Mouse (Mus musculus): ENCODE results near the gene Actn4. TPM values are rescaled to one million over a fixed set of nuclear protein-coding genes. Genes with fewer than 3 reads are reported as not detected.
A peak's percentile ranks its signal among the peaks of the same experiment; 100 is the strongest.

The Actn4 gene
- polyA plus RNA-seq, 1 experiment from 2014 or later: 300 TPM

GRCm38 (mm10) chr7:28849700-28850236 is 112.4 kb downstream of the Actn4 start:
- 23% methylated on average over 1 of the region's 1 CpGs for WGBS
- peak; percentile 85 for ATAC-seq (ENCODE audit: low FRiP score, low read depth)
- Histone ChIP-seq H3K27ac (peak overlapping the region; percentile 74; the same call in 1 of the 2 replicates), H3K9ac (no peak overlapping the region; the same call in 1 of the 2 replicates), H3K4me1 (peaks cover 23% of the 10 kb centered on the region), H3K4me2 (replicated peaks) (peak overlapping the region; percentile 21; the same call in 1 of the 2 replicates), H3K4me3 (no peak overlapping the region), H3K36me3 (no peaks in the 10 kb centered on the region), H3K27me3 (no peaks in the 10 kb centered on the region), H3K9me3 (no peaks in the 10 kb centered on the region; the same call in 1 of the 2 replicates)

GRCm38 (mm10) chr7:28847273-28847672 is 114.9 kb downstream of the Actn4 start:
- H3K9me3 ChIP-seq: no peaks in the 10 kb centered on the region
- peaks cover 23% of the 10 kb centered on the region for H3K4me1 ChIP-seq
- no peaks in the 10 kb centered on the region for H3K27me3 ChIP-seq
- no peak overlapping the region for H3K4me3 ChIP-seq
- no peak overlapping the region for H3K9ac ChIP-seq
- ATAC-seq (ENCODE audit: low FRiP score, low read depth): no peak
- H3K27ac ChIP-seq: no peak overlapping the region
- no peak overlapping the region for H3K4me2 ChIP-seq (replicated peaks)
- H3K36me3 ChIP-seq: no peaks in the 10 kb centered on the region
- WGBS: 63% methylated on average over 1 of the region's 1 CpGs

Other genes with a start within 250 kb of the Actn4 start
- gene Fbxo17, start 245.5 kb downstream of the Actn4 start, polyA plus RNA-seq (2015; fragmentation: Nextera tagmentation; extraction: Ambion mirVana): 31.8 and 33.9 TPM in 2 replicates
- gene Mrps12, start 220.5 kb downstream of the Actn4 start, polyA plus RNA-seq (2015; fragmentation: Nextera tagmentation; extraction: Ambion mirVana): 113 and 114 TPM in 2 replicates
- gene Sars2, start 220.3 kb downstream of the Actn4 start, polyA plus RNA-seq (2015; fragmentation: Nextera tagmentation; extraction: Ambion mirVana): 26.7 and 30.4 TPM in 2 replicates
- gene Ccer2, start 206.2 kb downstream of the Actn4 start, polyA plus RNA-seq (2015; fragmentation: Nextera tagmentation; extraction: Ambion mirVana): not detected in 2 replicates
- gene Sirt2, start 195.6 kb downstream of the Actn4 start, polyA plus RNA-seq (2015; fragmentation: Nextera tagmentation; extraction: Ambion mirVana): 85.8 and 87.8 TPM in 2 replicates
- 41.7 and 46.0 TPM in 2 replicates for gene Nfkbib, start 194.8 kb downstream of the Actn4 start, polyA plus RNA-seq (2015; fragmentation: Nextera tagmentation; extraction: Ambion mirVana)
- 3.1 and 3.6 TPM in 2 replicates for gene Rinl, start 173.4 kb downstream of the Actn4 start, polyA plus RNA-seq (2015; fragmentation: Nextera tagmentation; extraction: Ambion mirVana)
- gene Hnrnpl, start 153.8 kb downstream of the Actn4 start, polyA plus RNA-seq (2015; fragmentation: Nextera tagmentation; extraction: Ambion mirVana): 284 and 285 TPM in 2 replicates
- gene Ech1, start 137.1 kb downstream of the Actn4 start, polyA plus RNA-seq (2015; fragmentation: Nextera tagmentation; extraction: Ambion mirVana): 155 TPM in 2 replicates
- gene Lgals4, start 128.5 kb downstream of the Actn4 start, polyA plus RNA-seq (2015; fragmentation: Nextera tagmentation; extraction: Ambion mirVana): 9.6 and 10.3 TPM in 2 replicates
- 7.6 and 10.3 TPM in 2 replicates for gene Lgals7, start 98.5 kb downstream of the Actn4 start, polyA plus RNA-seq (2015; fragmentation: Nextera tagmentation; extraction: Ambion mirVana)
- gene Capn12, start 80.9 kb downstream of the Actn4 start, polyA plus RNA-seq (2015; fragmentation: Nextera tagmentation; extraction: Ambion mirVana): 0.94 and 0.97 TPM in 2 replicates
- 422 and 454 TPM in 2 replicates for gene Eif3k, start 19.5 kb upstream of the Actn4 start, polyA plus RNA-seq (2015; fragmentation: Nextera tagmentation; extraction: Ambion mirVana)
- 9.5 and 10.0 TPM in 2 replicates for gene Map4k1, start 19.7 kb upstream of the Actn4 start, polyA plus RNA-seq (2015; fragmentation: Nextera tagmentation; extraction: Ambion mirVana)
- 7.9 and 8.5 TPM in 2 replicates for gene Ryr1, start 162.8 kb upstream of the Actn4 start, polyA plus RNA-seq (2015; fragmentation: Nextera tagmentation; extraction: Ambion mirVana)
- 0.56 and 0.69 TPM in 2 replicates for gene Rasgrp4, start 172.5 kb upstream of the Actn4 start, polyA plus RNA-seq (2015; fragmentation: Nextera tagmentation; extraction: Ambion mirVana)
- 11.5 and 12.5 TPM in 2 replicates for gene Fam98c, start 193.9 kb upstream of the Actn4 start, polyA plus RNA-seq (2015; fragmentation: Nextera tagmentation; extraction: Ambion mirVana)
- gene Ggn, start 207.9 kb upstream of the Actn4 start, polyA plus RNA-seq (2015; fragmentation: Nextera tagmentation; extraction: Ambion mirVana): 0.47 and 0.50 TPM in 2 replicates
- 4.2 and 4.4 TPM in 2 replicates for gene Spred3, start 208.1 kb upstream of the Actn4 start, polyA plus RNA-seq (2015; fragmentation: Nextera tagmentation; extraction: Ambion mirVana)
- gene Psmd8, start 218.4 kb upstream of the Actn4 start, polyA plus RNA-seq (2015; fragmentation: Nextera tagmentation; extraction: Ambion mirVana): 270 and 272 TPM in 2 replicates

Measured in limb, embryonic 13.5 days (tissue).